Mouse (Mus musculus) olfactory bulb, adult 2 months (tissue): ENCODE measurements at regions not wholly inside any gene's neighbourhood (a gene's known extent, or its start where the extent isn't known, plus 50 kb on each side); places are given as distances from the start of the nearest gene placed in this dataset.

Experiments used
- CTCF ChIP-seq: fragments of 200-500 bp; IDR thresholded peaks from 2 replicates; pipeline ENCODE4 v1.5.1; 2012; ENCODE audit warnings: low read depth, mild to moderate bottlenecking, low read length, moderate library complexity; ENCODE audit not compliant: insufficient read depth
- POLR2A ChIP-seq: fragments of 200-500 bp; IDR thresholded peaks from 2 replicates; pipeline ENCODE4 v1.6.1; 2012; ENCODE audit warnings: mild to moderate bottlenecking, low read depth, low read length, moderate library complexity; ENCODE audit not compliant: insufficient read depth

DNA sequence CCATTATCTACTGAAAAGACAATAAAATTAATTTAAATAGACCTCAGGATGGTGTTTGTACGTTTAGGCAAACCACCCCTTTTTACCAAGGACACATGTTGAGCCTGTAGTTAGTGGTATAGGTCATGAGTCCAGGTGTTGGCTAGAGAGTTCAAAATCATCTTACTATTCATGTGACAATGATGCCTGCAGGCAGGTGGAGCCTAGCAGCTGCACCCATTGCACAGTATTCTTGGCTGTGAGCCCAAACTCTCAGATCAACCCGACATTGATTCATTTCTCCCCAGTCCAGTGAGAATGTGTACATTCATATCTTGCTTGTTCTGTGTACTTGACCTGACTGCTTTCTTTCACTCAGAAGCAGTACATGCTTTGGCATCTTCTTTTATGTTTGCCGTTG, 1677.4 kb upstream of the Gm7489 start:
- no peak for TF ChIP-seq CTCF
- TF ChIP-seq POLR2A, result no peak
